Mouse (Mus musculus): ENCODE results near the gene Ino80e. TPM values are rescaled to one million over a fixed set of nuclear protein-coding genes. Genes with fewer than 3 reads are reported as not detected.

Gene Ino80e
- polyA plus RNA-seq, 1 experiment = 66.0 TPM

- WGBS = 49% methylated on average over 4 of the region's 4 CpGs
- no peak for DNase-seq
These were observed 15.1 kb downstream of the Ino80e start, which contains the start of gene Doc2a for GRCm38 (mm10) chr7:126847116-126847420. Gene Doc2a (plus strand): TSS chr7:126847416.

GRCm38 (mm10) chr7:126845516-126845915 is 16.7 kb downstream of the Ino80e start:
- no peak for DNase-seq
- Histone ChIP-seq H3K4me3 (replicated peaks; ENCODE audit: extremely low read depth, low read depth, low read length) (no peak overlapping the region), H3K4me1 (ENCODE audit: control insufficient read depth, insufficient read depth, low read length) (peaks cover 6% of the 10 kb centered on the region; the same call in 1 of the 2 replicates)
- WGBS = 96% methylated on average over 2 of the region's 2 CpGs
- TF ChIP-seq CTCF (IDR thresholded peaks at IDR 0.05; ENCODE audit: insufficient read depth, low read length) = no peak
- no peak for TF ChIP-seq POLR2A (IDR thresholded peaks at IDR 0.05; ENCODE audit: borderline replicate concordance, extremely low read depth, low read depth, low read length)

More at GRCm38 (mm10) chr7:126847116-126847420, 15.1 kb downstream of the Ino80e start, which contains the start of gene Doc2a:
- Histone ChIP-seq H3K4me1 (ENCODE audit: control insufficient read depth, insufficient read depth, low read length) (peaks cover 6% of the 10 kb centered on the region; the same call in 1 of the 2 replicates), H3K4me3 (replicated peaks; ENCODE audit: extremely low read depth, low read depth, low read length) (peak within 1 kb of the TSS; percentile 51)
- TF ChIP-seq CTCF (IDR thresholded peaks at IDR 0.05; ENCODE audit: insufficient read depth, low read length) (no peak), POLR2A (IDR thresholded peaks at IDR 0.05; ENCODE audit: borderline replicate concordance, extremely low read depth, low read depth, low read length) (no peak)

- TF ChIP-seq CTCF (IDR thresholded peaks at IDR 0.05; ENCODE audit: insufficient read depth, low read length) = no peak
- TF ChIP-seq POLR2A (IDR thresholded peaks at IDR 0.05; ENCODE audit: borderline replicate concordance, extremely low read depth, low read depth, low read length) = no peak
- H3K4me3 ChIP-seq (replicated peaks; ENCODE audit: extremely low read depth, low read depth, low read length) = no peak overlapping the region
- WGBS = 67% methylated on average over 9 of the region's 9 CpGs
- peaks cover 6% of the 10 kb centered on the region; the same call in 1 of the 2 replicates for H3K4me1 ChIP-seq (ENCODE audit: control insufficient read depth, insufficient read depth, low read length)
- DNase-seq = no peak
These were observed 18.9 kb downstream of the Ino80e start for GRCm38 (mm10) chr7:126843276-126843675.

- DNase-seq = no peak
- H3K4me1 ChIP-seq (ENCODE audit: control insufficient read depth, insufficient read depth, low read length) = no peaks in the 10 kb centered on the region
- WGBS = 100% methylated on average over 1 of the region's 1 CpGs
- TF ChIP-seq POLR2A (IDR thresholded peaks at IDR 0.05; ENCODE audit: borderline replicate concordance, extremely low read depth, low read depth, low read length) = no peak
- TF ChIP-seq CTCF (IDR thresholded peaks at IDR 0.05; ENCODE audit: insufficient read depth, low read length) = no peak
- H3K4me3 ChIP-seq (replicated peaks; ENCODE audit: extremely low read depth, low read depth, low read length) = no peak overlapping the region
These were observed 28.9 kb downstream of the Ino80e start for GRCm38 (mm10) chr7:126833294-126833693.

- no peaks in the 10 kb centered on the region for H3K4me1 ChIP-seq (ENCODE audit: control insufficient read depth, insufficient read depth, low read length)
- peak; percentile 77 for DNase-seq
- TF ChIP-seq POLR2A (IDR thresholded peaks at IDR 0.05; ENCODE audit: borderline replicate concordance, extremely low read depth, low read depth, low read length) = no peak
- TF ChIP-seq CTCF (IDR thresholded peaks at IDR 0.05; ENCODE audit: insufficient read depth, low read length) = peak; percentile 95
- under 1% methylated on average over 21 of the region's 21 CpGs for WGBS
- H3K4me3 ChIP-seq (replicated peaks; ENCODE audit: extremely low read depth, low read depth, low read length) = peak overlapping the region; percentile 25
These were observed 30.1 kb downstream of the Ino80e start for GRCm38 (mm10) chr7:126832036-126832598.

GRCm38 (mm10) chr7:126831539-126831938 is 30.6 kb downstream of the Ino80e start, which contains the start of gene 4930451I11Rik:
Gene 4930451I11Rik (minus strand): TSS chr7:126831639.
- no peak for DNase-seq
- TF ChIP-seq POLR2A (IDR thresholded peaks at IDR 0.05; ENCODE audit: borderline replicate concordance, extremely low read depth, low read depth, low read length) = no peak
- TF ChIP-seq CTCF (IDR thresholded peaks at IDR 0.05; ENCODE audit: insufficient read depth, low read length) = no peak
- H3K4me1 ChIP-seq (ENCODE audit: control insufficient read depth, insufficient read depth, low read length) = no peaks in the 10 kb centered on the region
- WGBS = 48% methylated on average over 5 of the region's 5 CpGs
- H3K4me3 ChIP-seq (replicated peaks; ENCODE audit: extremely low read depth, low read depth, low read length) = peak within 1 kb of the TSS; percentile 25

- H3K4me1 ChIP-seq (ENCODE audit: control insufficient read depth, insufficient read depth, low read length) = 0 out of 2 replicates have a peak, but pooled peaks cover 6% of the 10 kb centered on the region
- TF ChIP-seq CTCF (IDR thresholded peaks at IDR 0.05; ENCODE audit: insufficient read depth, low read length) = no peak
- TF ChIP-seq POLR2A (IDR thresholded peaks at IDR 0.05; ENCODE audit: borderline replicate concordance, extremely low read depth, low read depth, low read length) = no peak
- DNase-seq = no peak
- H3K4me3 ChIP-seq (replicated peaks; ENCODE audit: extremely low read depth, low read depth, low read length) = no peak overlapping the region
- 64% methylated on average over 5 of the region's 5 CpGs for WGBS
These were observed 36.2 kb downstream of the Ino80e start for GRCm38 (mm10) chr7:126825952-126826351.

GRCm38 (mm10) chr7:126825403-126825802 is 36.8 kb downstream of the Ino80e start:
- DNase-seq = no peak
- TF ChIP-seq CTCF (IDR thresholded peaks at IDR 0.05; ENCODE audit: insufficient read depth, low read length) (no peak), POLR2A (IDR thresholded peaks at IDR 0.05; ENCODE audit: borderline replicate concordance, extremely low read depth, low read depth, low read length) (no peak)
- WGBS = 20% methylated on average over 8 of the region's 8 CpGs

GRCm38 (mm10) chr7:126823940-126824339 is 38.2 kb downstream of the Ino80e start:
- H3K4me3 ChIP-seq (replicated peaks; ENCODE audit: extremely low read depth, low read depth, low read length) = no peak overlapping the region
- DNase-seq = no peak
- H3K4me1 ChIP-seq (ENCODE audit: control insufficient read depth, insufficient read depth, low read length) = 0 out of 2 replicates have a peak, but pooled peaks cover 6% of the 10 kb centered on the region
- WGBS = 26% methylated on average over 10 of the region's 10 CpGs
- TF ChIP-seq POLR2A (IDR thresholded peaks at IDR 0.05; ENCODE audit: borderline replicate concordance, extremely low read depth, low read depth, low read length) = no peak
- no peak for TF ChIP-seq CTCF (IDR thresholded peaks at IDR 0.05; ENCODE audit: insufficient read depth, low read length)

More at GRCm38 (mm10) chr7:126825403-126825802, 36.8 kb downstream of the Ino80e start:
- Histone ChIP-seq H3K4me1 (ENCODE audit: control insufficient read depth, insufficient read depth, low read length) (0 out of 2 replicates have a peak, but pooled peaks cover 6% of the 10 kb centered on the region), H3K4me3 (replicated peaks; ENCODE audit: extremely low read depth, low read depth, low read length) (no peak overlapping the region)

GRCm38 (mm10) chr7:126823202-126823711 is 38.9 kb downstream of the Ino80e start:
- Histone ChIP-seq H3K4me1 (ENCODE audit: control insufficient read depth, insufficient read depth, low read length) (0 out of 2 replicates have a peak, but pooled peaks cover 6% of the 10 kb centered on the region), H3K4me3 (replicated peaks; ENCODE audit: extremely low read depth, low read depth, low read length) (peak overlapping the region; percentile 58)
- WGBS = 1% methylated on average over 10 of the region's 19 CpGs
- TF ChIP-seq POLR2A (IDR thresholded peaks at IDR 0.05; ENCODE audit: borderline replicate concordance, extremely low read depth, low read depth, low read length) (no peak), CTCF (IDR thresholded peaks at IDR 0.05; ENCODE audit: insufficient read depth, low read length) (no peak)
- no peak for DNase-seq

Measured in lung, adult 2 months (tissue).